Mouse (Mus musculus) layer of hippocampus, postnatal 10 days (tissue): Measurements from ENCODE around the gene Acvrl1. TPM values are rescaled to one million over a fixed set of nuclear protein-coding genes. Genes with fewer than 3 reads are reported as not detected.

Experiments
- DNase-seq, 2 experiments: peaks; one replicate each; pipeline ENCODE4 v3.0.0; 2021; ENCODE audit warnings: low spot score in 2 of 2
- long read RNA-seq: library from polyadenylated mRNA; stranded (forward); transcript quantifications from one replicate; pipeline ENCODE4 v2.0.0, GENCODE M21; 2023
- total RNA-seq, 2 experiments: library from RNA; stranded (reverse); gene quantifications; 2 replicates each; pipeline ENCODE4 v1.2.3; 2021

Gene Acvrl1
- 1 to 10 TPM; 9.0 to 9.8 TPM for total RNA-seq
- long read RNA-seq, partial matches to known transcripts, result 4 of 8 reads
- long read RNA-seq, other reads (novel, unspliced or antisense), result 2 of 8 reads

- DNase-seq, result no peak
Observed at GRCm38 (mm10) chr15:101128181-101129089, at the start of gene Acvrl1. Acvrl1 (plus strand) TSS chr15:101128522.

DNA sequence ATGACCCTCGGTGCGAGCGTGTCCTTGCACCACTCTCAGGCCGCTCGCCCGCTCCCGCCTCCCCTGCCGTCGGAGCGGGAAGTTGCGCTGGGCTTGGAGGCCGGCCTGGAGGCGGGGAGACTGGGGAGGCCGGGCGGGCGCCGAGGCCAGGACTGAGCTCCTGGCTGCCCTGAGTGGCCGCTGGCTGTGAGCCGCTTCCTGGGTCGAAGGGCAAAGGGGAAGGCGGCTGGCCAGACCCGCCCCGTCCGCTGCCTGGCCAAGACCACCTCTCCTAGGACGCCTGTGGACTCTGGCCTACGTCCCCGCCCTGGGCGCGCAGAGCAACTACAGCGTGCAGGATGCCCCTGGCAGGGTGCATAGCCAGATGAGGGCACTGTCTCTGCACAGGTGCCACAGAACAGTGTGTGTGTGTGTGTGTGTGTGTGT, 49.6 kb upstream of the Acvrl1 start:
- peak; percentile 69 to 78 for DNase-seq

- DNase-seq, result no peak
Observed at GRCm38 (mm10) chr15:101080031-101080520, 48.2 kb upstream of the Acvrl1 start.

DNA sequence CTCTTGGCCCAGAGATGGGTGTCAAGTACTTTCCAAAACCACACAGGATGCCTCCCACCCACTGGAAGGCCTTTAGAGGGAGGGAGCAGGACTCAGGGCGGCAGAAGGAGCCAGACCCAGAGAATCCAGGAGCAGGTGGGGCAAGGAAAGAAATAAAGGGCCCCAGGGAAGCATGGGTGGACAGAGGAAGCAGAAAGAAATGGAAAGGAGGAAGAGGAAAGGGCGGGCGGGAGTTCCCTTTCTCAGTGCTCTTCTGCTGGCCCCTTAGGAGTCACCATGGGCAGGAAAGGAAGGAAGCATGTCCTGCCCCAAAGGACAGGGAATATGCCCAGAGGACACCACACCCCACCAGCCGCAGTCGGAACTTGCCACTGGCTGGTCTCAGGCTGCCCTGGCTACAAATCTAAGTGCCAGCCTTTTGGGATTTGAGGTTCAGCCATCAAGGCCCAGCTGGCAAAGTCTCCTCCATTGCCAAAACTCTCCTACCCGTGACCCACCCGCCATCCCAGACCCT, 47.2 kb upstream of the Acvrl1 start:
- DNase-seq, result no peak

- no peak for DNase-seq
Observed at GRCm38 (mm10) chr15:101082236-101082635, 46.1 kb upstream of the Acvrl1 start.

GRCm38 (mm10) chr15:101084499-101084898, 43.8 kb upstream of the Acvrl1 start:
- DNase-seq, result no peak

- DNase-seq, result no peak
Observed at GRCm38 (mm10) chr15:101086451-101086850, 41.9 kb upstream of the Acvrl1 start.

DNA sequence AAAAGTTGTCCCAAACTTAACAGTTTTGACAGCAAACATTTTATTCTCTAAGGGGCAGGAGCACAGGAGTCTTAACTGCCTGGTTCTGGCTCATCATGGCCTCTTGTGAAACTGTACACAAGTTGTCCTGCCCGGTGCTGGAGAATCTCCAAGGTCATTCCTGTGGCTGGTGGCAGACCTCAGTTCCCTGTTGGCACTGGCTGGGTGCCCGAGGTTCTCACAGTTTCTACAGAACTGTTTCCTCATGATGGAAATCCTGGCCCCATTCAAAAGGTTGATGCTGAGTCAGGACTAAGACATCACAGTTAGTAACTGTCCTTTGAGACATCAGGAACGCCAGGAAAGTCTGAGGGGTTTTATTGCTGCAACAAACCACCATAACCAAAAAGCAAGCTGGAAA, 41.4 kb upstream of the Acvrl1 start:
- DNase-seq, result no peak

- DNase-seq, result no peak
Observed at GRCm38 (mm10) chr15:101088291-101088690, 40.0 kb upstream of the Acvrl1 start.

- DNase-seq, result no peak
Observed at GRCm38 (mm10) chr15:101091551-101091950, 36.8 kb upstream of the Acvrl1 start.

DNA sequence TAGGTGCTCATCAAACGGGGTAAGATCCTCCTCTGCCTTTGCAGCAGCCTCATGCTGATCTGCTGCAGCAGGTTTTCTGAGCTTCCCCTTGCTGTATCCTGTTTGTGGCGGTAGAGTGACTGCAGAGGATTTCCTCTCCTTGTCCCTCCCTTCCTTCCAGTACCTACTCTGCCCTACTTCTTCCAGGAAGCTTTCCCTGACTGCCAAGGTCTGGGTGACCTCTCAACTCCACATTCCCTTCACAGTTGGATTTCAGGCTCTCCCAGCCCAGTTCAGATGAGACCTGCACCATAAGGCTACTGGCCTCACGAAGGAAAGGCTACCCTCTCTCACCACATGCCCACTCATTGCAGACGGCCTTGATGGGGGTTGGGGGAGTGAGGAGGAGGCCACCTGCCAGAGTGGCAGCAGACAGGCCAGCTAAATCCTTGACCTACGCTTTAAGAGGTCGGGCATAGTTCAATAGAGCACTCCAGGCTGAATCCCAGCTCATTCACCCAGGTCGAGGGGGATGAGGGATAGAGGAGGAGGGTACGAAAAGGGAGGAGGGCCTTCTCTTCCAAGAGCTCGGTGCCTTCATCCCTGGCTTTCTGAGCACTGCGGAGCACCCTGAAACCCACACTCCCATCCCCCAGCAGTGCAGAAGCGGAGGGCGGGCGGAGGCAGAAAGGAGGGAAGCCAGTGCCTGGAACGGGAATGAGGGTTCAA, 36.0 kb upstream of the Acvrl1 start:
- no peak for DNase-seq

DNA sequence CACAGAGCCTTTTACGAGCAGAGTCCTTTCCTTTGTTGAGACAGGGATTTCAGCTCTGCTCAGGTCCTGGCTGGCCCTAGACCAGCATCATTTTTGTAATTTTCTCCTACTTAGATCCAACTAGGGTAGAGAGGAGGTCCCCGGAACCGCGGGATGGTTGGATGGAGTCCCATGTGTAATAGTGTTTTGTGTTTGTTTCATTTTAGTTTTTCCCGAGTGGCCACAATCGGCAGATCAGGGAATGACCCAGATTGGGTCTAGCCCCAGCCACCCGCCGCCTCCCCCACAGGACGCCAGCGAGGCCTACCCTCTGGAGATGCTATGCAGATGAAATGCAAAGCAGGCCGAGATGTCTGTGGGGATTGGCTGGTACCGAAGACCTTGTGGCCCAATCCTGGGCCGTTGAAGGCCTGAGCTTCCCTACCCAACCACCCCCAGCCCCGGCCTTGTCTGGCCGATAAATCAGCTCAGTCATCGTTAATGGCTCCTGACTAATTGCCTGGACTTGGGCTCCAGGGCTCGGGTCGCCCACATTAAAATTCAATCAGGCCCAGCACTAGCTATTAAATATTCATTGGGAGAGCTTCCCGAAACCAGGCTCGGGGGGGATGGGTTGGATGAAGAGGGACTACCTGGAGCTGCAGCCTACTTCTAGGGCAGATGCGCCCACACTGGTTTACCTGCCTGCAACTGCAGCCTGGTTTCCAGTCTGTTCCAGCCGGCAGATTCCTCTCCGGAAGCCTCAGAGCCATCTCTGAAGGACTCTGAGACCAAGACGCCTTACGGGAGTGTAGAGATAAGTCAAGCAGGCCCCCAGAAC, 35.3 kb upstream of the Acvrl1 start:
- DNase-seq, result peak; percentile 33 to 40

DNA sequence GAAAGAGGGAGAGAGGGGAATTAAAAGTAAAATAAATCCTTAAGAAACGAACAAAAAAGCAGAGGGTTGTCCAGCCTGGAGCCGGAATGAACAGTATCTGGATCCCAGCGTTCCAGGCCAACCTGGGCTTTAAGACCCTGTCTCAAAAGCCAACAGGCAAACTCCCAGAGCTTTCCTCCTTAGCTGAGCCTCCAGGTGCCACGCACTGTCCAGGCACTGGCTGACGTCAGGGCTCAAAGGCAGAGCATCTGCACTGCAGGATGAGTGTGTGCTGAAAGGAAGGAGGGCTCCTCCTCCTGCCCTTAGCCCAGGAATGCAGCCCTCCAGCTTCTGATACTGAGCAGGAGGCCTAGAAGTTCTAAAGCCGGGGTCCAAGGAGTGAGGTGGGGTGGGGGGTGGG, 34.3 kb upstream of the Acvrl1 start:
- DNase-seq, result no peak

GRCm38 (mm10) chr15:101094979-101095378, 33.3 kb upstream of the Acvrl1 start:
- DNase-seq, result no peak

- DNase-seq, result no peak
Observed at GRCm38 (mm10) chr15:101095392-101095791, 32.9 kb upstream of the Acvrl1 start.

GRCm38 (mm10) chr15:101097985-101098651, 30.2 kb upstream of the Acvrl1 start:
- DNase-seq, result peak in 1 of 2 experiments; percentile 32

- no peak for DNase-seq
Observed at GRCm38 (mm10) chr15:101100996-101101395, 27.3 kb upstream of the Acvrl1 start.

DNA sequence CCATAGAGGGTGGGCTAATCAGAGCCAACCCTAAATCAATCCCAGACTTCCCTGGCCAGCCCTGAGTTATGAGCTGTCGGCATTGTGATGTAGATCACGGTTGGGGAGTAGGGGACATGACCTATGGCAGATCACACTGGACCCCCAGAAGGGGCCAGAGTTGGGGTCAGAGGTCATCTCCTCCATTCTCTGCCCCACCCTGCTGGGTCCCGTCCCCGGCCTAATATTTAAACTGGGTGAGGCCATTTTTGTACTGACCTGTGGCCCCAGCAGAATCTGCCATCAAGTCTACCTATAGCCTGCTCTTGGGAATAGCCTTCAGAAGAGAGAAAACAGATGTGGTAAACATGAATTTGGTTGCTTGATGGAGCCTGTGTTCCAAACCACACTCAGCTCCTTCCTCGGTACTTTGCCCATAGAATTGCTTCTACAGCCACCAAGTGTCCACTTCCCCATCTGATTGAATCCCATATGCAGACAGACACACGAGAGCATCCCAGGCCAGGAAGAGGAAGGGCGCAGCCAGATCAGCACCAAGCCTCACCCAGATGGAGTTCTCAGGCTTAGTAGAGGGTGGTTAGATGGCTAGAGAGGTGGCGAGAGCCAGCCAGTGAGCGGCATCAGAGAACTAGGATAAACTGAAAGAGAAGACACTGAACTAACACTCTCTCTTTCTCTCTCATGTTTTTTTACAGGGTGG, 24.6 kb upstream of the Acvrl1 start:
- no peak for DNase-seq

- peak; percentile 79 to 83 for DNase-seq
Observed at GRCm38 (mm10) chr15:101105496-101105994, 22.8 kb upstream of the Acvrl1 start.
